Mouse (Mus musculus): Measurements from ENCODE around the gene Rnf17. TPM values are rescaled to one million over a fixed set of nuclear protein-coding genes. Genes with fewer than 3 reads are reported as not detected.

Rnf17 gene
- polyA plus RNA-seq, 1 experiment from 2014 or later: 0.67 TPM

DNA sequence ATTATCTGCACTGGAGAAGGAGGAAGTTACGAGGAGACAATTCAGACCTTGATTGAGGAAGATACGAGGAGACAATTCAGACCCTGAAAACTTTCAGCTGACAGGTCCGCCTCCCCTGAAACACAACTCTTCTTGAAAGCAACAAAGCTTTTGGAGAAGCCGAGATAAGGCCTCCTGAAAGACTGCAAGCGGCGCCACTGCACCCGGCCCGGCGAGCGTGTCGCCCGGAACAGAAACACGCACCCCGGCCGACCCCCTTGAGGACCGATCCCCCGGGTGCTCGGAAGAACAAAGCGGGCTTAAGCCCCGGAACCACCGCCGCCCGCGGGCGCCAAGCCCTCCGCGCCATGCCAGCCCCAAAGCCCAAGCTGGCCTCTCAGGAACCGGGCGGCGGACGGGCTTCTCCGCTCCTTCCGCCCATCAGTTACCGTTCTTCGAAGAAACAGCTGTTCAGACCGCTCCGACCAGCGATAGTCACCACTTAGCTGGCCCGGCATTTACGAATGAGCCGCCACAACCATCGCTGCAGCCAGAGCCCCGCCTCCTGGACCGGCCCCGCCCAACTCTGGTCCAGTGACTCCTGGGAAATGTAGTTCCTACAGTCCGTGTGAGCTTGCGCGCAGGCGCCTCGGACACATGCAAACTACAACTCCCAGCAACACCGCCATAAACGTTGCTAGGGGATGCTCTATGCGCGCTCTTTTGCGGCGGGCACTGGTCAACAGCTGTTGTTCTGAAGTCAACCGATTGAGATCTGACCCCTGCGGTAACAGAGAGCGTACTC is 169.1 kb downstream of the Rnf17 start:
- Histone ChIP-seq H3K4me1 (replicated peaks; ENCODE audit: control insufficient read depth, insufficient read depth) (no peaks in the 10 kb centered on the region), H3K27ac (replicated peaks) (0 out of 2 replicates have a peak overlapping the region, but pooled peaks have one; percentile 13), H3K27me3 (ENCODE audit: control insufficient read depth, insufficient read depth, low read length) (no peaks in the 10 kb centered on the region), H3K9ac (ENCODE audit: low read length) (peak overlapping the region; percentile 74), H3K36me3 (ENCODE audit: control insufficient read depth, insufficient read depth, low read length) (no peaks in the 10 kb centered on the region), H3K4me2 (replicated peaks; ENCODE audit: low read depth) (peak overlapping the region; percentile 95), H3K9me3 (ENCODE audit: control insufficient read depth, low read length) (no peaks in the 10 kb centered on the region), H3K4me3 (ENCODE audit: low read depth, low read length) (peak overlapping the region; percentile 66)
- under 1% methylated on average over 59 of the region's 59 CpGs for WGBS
- TF ChIP-seq EP300 (optimal IDR thresholded peaks at IDR 0.05): no peak
- TF ChIP-seq CTCF (IDR thresholded peaks at IDR 0.05; ENCODE audit: low read depth): 0 out of 2 replicates have a peak, but pooled peaks have one; percentile 5
- DNase-seq (ENCODE audit: low spot score) (peak; percentile 96), ATAC-seq (ENCODE audit: low FRiP score, low TSS enrichment) (peak; percentile 98)

DNA sequence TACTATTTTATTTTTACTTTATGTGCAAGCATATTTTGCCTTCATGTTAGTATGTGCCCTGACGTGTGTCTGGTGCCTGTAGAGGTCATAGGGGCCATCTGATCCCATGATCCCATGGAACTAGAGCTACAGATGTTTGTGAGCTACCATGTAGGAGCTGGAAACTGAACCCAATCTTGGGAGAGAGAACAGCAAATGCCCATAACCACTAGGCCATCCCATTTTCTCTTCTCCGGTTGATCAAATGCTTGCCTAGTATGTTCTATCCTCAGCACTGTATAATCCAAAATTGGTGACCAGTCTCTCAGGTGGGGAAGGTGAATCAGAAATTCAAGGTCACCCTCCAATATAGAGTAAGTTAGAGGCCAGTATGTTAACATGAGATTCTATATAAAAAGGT is 170.2 kb downstream of the Rnf17 start:
- ATAC-seq (ENCODE audit: low FRiP score, low TSS enrichment): no peak
- peak overlapping the region; percentile 57 for H3K4me2 ChIP-seq (replicated peaks; ENCODE audit: low read depth)
- no peak for DNase-seq (ENCODE audit: low spot score)
- TF ChIP-seq EP300 (optimal IDR thresholded peaks at IDR 0.05) (no peak), CTCF (IDR thresholded peaks at IDR 0.05; ENCODE audit: low read depth) (no peak)
- H3K9me3 ChIP-seq (ENCODE audit: control insufficient read depth, low read length): no peaks in the 10 kb centered on the region
- 69% methylated on average over 2 of the region's 2 CpGs for WGBS
- no peak overlapping the region for H3K27ac ChIP-seq (replicated peaks)
- no peaks in the 10 kb centered on the region for H3K27me3 ChIP-seq (ENCODE audit: control insufficient read depth, insufficient read depth, low read length)
- no peak overlapping the region for H3K9ac ChIP-seq (ENCODE audit: low read length)
- H3K4me3 ChIP-seq (ENCODE audit: low read depth, low read length): no peak overlapping the region
- H3K36me3 ChIP-seq (ENCODE audit: control insufficient read depth, insufficient read depth, low read length): no peaks in the 10 kb centered on the region
- H3K4me1 ChIP-seq (replicated peaks; ENCODE audit: control insufficient read depth, insufficient read depth): no peaks in the 10 kb centered on the region

Other genes with a start within 250 kb of the Rnf17 start
- gene Gzmg, start 243.0 kb upstream of the Rnf17 start, polyA plus RNA-seq (2015; fragmentation: Nextera tagmentation; extraction: Ambion mirVana): not detected in 2 replicates
- gene Gzmn, start 228.0 kb upstream of the Rnf17 start, polyA plus RNA-seq (2015; fragmentation: Nextera tagmentation; extraction: Ambion mirVana): not detected in 2 replicates
- not detected in 2 replicates for gene Gzmf, start 191.2 kb upstream of the Rnf17 start, polyA plus RNA-seq (2015; fragmentation: Nextera tagmentation; extraction: Ambion mirVana)
- 0.11 TPM in 1 of 2 replicates, not detected in the other for gene Gzmc, start 167.9 kb upstream of the Rnf17 start, polyA plus RNA-seq (2015; fragmentation: Nextera tagmentation; extraction: Ambion mirVana)
- 0.11 and 0.15 TPM in 2 replicates for gene Gzmb, start 140.3 kb upstream of the Rnf17 start, polyA plus RNA-seq (2015; fragmentation: Nextera tagmentation; extraction: Ambion mirVana)
- gene Atp12a, start 37.5 kb upstream of the Rnf17 start, polyA plus RNA-seq (2015; fragmentation: Nextera tagmentation; extraction: Ambion mirVana): 0.05 and 0.28 TPM in 2 replicates
- gene Cenpj, start 172.8 kb downstream of the Rnf17 start, polyA plus RNA-seq (2015; fragmentation: Nextera tagmentation; extraction: Ambion mirVana): 1.9 and 2.2 TPM in 2 replicates
- gene Parp4, start 173.0 kb downstream of the Rnf17 start, polyA plus RNA-seq (2015; fragmentation: Nextera tagmentation; extraction: Ambion mirVana): 6.6 and 7.2 TPM in 2 replicates